Comparison of ENCODE assay signal across 31 mouse cellular contexts in the genomic region with DNA sequence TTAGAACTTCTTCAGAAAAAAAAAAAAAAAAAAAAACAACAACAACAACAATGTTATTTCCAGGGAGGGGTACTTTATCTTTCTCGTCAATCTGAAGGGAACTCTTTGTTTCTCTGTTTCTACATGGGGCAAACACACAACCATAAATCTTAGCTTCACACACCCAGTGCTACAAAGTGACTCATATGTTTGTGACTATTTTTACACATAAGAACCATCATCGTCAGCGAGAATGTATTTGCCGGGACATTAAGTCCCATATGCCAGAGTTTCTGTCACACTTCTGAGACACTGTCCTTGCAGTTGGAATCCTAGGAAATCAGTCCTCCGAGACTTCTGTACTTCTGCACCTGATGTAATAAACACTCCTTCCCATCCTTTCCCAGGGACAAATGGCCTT.
"Had no signal": no experiment of that assay in that cellular context is flagged by ENCODE, and none has a peak within 500 bp of the region (broad histone marks: within the 10 kb centered on the region; RNA-seq: fewer than 3 reads in every experiment).

No protein-coding gene starts in this region.

- H3K4me3 ChIP-seq: limb, embryonic 10.5 days; limb, embryonic 12.5 days; limb, embryonic 13.5 days; limb, embryonic 15.5 days; liver, embryonic 12.5 days; liver, embryonic 13.5 days; liver, embryonic 15.5 days; lung, embryonic 15.5 days; megakaryocyte, embryonic 14.5 days; midbrain, embryonic 10.5 days; midbrain, embryonic 12.5 days; midbrain, embryonic 13.5 days; midbrain, embryonic 15.5 days; neural tube, embryonic 12.5 days had no signal

- H3K4me1 ChIP-seq: limb, embryonic 13.5 days; limb, embryonic 15.5 days; liver, embryonic 12.5 days; liver, embryonic 15.5 days; megakaryocyte, embryonic 14.5 days had no signal

- H3K9ac ChIP-seq: limb, embryonic 12.5 days; limb, embryonic 13.5 days; limb, embryonic 15.5 days; liver, embryonic 12.5 days; liver, embryonic 13.5 days; liver, embryonic 14.5 days; liver, embryonic 15.5 days; liver, postnatal 0 days; lung, embryonic 14.5 days; lung, embryonic 15.5 days; midbrain, embryonic 12.5 days; midbrain, embryonic 13.5 days; midbrain, embryonic 15.5 days; neural tube, embryonic 12.5 days had no signal

- ATAC-seq: liver, embryonic 12.5 days; liver, postnatal 0 days; lung, postnatal 0 days; midbrain, embryonic 13.5 days; midbrain, embryonic 15.5 days; midbrain, embryonic 16.5 days had no signal

- H3K27me3 ChIP-seq: limb, embryonic 12.5 days; limb, embryonic 15.5 days; liver, embryonic 12.5 days; liver, embryonic 13.5 days; liver, embryonic 15.5 days; lung, embryonic 15.5 days; megakaryocyte, embryonic 14.5 days; midbrain, embryonic 12.5 days; midbrain, embryonic 13.5 days; midbrain, embryonic 15.5 days; neural tube, embryonic 12.5 days had no signal

- H3K4me2 ChIP-seq: limb, embryonic 12.5 days; limb, embryonic 13.5 days; limb, embryonic 15.5 days; liver, embryonic 11.5 days; liver, embryonic 12.5 days; liver, embryonic 13.5 days; liver, embryonic 15.5 days; lung, embryonic 14.5 days; lung, embryonic 15.5 days; midbrain, embryonic 11.5 days; midbrain, embryonic 12.5 days; midbrain, embryonic 13.5 days; midbrain, embryonic 15.5 days; neural tube, embryonic 12.5 days had no signal

- H3K27ac ChIP-seq: limb, embryonic 10.5 days; limb, embryonic 12.5 days; limb, embryonic 13.5 days; limb, embryonic 15.5 days; liver, embryonic 12.5 days; liver, embryonic 13.5 days; liver, embryonic 14.5 days; liver, embryonic 15.5 days; lung, embryonic 15.5 days; macrophage; midbrain, embryonic 10.5 days; midbrain, embryonic 12.5 days; midbrain, embryonic 13.5 days; midbrain, embryonic 15.5 days; neural tube, embryonic 12.5 days had no signal

- H3K9me3 ChIP-seq: limb, embryonic 10.5 days; limb, embryonic 12.5 days; limb, embryonic 13.5 days; limb, embryonic 15.5 days; liver, embryonic 12.5 days; liver, embryonic 13.5 days; liver, embryonic 15.5 days; lung, embryonic 15.5 days; megakaryocyte, embryonic 14.5 days; midbrain, embryonic 10.5 days; midbrain, embryonic 12.5 days; midbrain, embryonic 13.5 days; midbrain, embryonic 15.5 days; neural tube, embryonic 12.5 days had no signal

- DNase-seq: left cerebral cortex, postnatal 4 days; liver; liver, embryonic 13.5 days; liver, postnatal 0 days; lung, adult 18-20 months; lung, adult 2 months; lung, embryonic 14.5 days; lung, postnatal 10 days; lung, postnatal 14 days; lung, postnatal 36 days; lung, postnatal 4 days; midbrain, embryonic 14.5 days had no signal

- H3K36me3 ChIP-seq: limb, embryonic 10.5 days; limb, embryonic 12.5 days; limb, embryonic 13.5 days; limb, embryonic 15.5 days; liver, embryonic 12.5 days; liver, embryonic 13.5 days; liver, embryonic 15.5 days; lung, embryonic 15.5 days; midbrain, embryonic 10.5 days; midbrain, embryonic 12.5 days; midbrain, embryonic 13.5 days; midbrain, embryonic 15.5 days; neural tube, embryonic 12.5 days had no signal
